Mouse (Mus musculus): Measurements from ENCODE around the gene Mcpt4.
"Not testable (repeated sequence)": the region's sequence is repeated elsewhere in the genome, so short reads cannot be mapped to it uniquely, and the experiment has no call there.

DNA sequence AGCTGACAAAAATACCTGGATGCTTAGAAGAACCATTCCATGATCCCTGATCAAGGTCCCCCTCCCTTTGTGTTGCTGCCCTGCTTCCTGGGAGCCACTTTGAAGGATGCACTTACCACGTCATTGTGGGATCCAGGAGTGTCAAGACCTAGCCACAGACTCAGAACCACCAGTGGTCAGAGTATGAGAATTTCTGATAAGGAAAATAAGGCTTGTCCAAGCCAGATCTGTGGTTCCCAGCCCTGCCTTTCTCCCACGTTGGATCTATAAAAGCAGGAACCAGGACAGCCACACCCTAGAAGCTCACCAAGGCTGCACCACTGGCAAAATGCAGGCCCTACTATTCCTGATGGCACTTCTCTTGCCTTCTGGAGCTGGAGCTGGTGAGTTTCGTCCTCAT is 44.4 kb downstream of the Mcpt4 start, which contains the start of gene Mcpt1:
- not testable (repeated sequence) for TF ChIP-seq POLR2A (IDR thresholded peaks at IDR 0.05; ENCODE audit: control insufficient read depth, extremely low read depth, insufficient read depth, low read length, poor library complexity); CTCF (IDR thresholded peaks at IDR 0.05; ENCODE audit: borderline replicate concordance, control insufficient read depth, extremely low read depth, insufficient read depth, low read length, poor library complexity)
